Mouse (Mus musculus): ENCODE measurements around the gene Olfr1054. TPM values are rescaled to one million over a fixed set of nuclear protein-coding genes. Genes with fewer than 3 reads are reported as not detected.

Olfr1054 gene
- not detected for polyA plus RNA-seq (2017; shearing (Covaris generic))

GRCm38 (mm10) chr2:86335333-86335732 lies at the start of gene Olfr1054:
Gene Olfr1054, minus strand, starts transcription at chr2:86335433.

GRCm38 (mm10) chr2:86378293-86378692 lies 43.1 kb upstream of the Olfr1054 start, which contains the start of gene Olfr1057:
Gene Olfr1057, minus strand, starts transcription at chr2:86378393.

DNA sequence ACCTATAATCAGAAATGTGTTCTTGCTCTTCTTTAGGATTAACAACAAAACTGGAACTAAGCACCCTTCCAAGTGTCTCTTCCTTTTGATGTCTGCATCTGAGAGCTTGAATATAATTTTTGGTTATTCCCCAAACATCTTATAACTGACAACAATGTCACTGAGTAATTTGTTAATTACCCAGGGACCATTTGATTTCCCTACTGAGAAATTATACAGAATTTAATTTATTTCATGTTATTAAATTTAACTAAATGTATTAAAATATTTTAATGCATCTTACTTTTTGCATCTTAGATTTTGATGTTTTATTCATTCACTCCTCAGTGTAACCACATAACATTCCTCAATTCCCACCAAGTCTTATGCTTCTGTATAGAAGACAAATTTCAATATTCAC lies 27.1 kb upstream of the Olfr1054 start, which contains the start of gene Olfr1056:
Olfr1056 (minus strand) TSS at position 101 of the 400 bp plus-strand sequence.

GRCm38 (mm10) chr2:86350184-86350583 lies 15.0 kb upstream of the Olfr1054 start, which contains the start of gene Olfr1055:
Gene Olfr1055, minus strand, starts transcription at chr2:86350284.

DNA sequence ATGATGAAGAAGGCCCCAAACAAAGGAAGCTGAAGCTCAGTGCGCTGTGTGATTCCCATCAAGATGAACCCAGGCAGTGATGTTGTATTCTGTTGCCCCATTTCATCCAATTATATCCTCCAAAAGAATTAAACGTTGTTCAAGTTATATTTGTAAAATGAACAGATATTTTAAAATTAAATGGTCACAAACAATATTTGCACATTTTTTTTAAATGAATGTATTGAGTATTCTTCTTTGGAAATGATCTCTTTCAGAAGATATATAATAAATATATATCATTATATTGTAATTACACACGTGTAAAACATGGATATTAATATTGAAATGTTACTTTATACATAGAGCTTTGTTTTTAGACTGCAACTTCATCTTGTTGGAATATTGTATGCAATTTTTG lies 20.0 kb downstream of the Olfr1054 start, which contains the start of gene Olfr1053:
Olfr1053 (minus strand) TSS at position 101 of the 400 bp plus-strand sequence.

DNA sequence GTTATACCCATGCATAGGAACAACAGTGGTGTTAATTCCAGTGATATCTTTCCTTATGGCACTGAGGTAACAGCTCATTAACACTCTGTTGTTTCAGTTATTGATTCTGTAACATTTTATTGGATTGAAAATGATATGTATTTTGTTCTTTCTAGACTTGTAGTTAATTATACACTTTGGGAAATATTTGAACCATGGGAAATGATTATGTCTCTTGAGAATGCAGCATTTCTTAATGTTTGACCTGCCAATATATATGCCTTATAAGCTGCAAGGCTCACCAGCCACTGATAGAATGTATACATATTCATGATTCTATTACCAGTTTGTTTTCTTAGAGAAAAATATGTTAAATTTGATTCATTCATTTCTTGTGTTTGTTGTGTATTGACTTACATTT lies 43.1 kb downstream of the Olfr1054 start, which contains the start of gene Olfr1052:
Olfr1052 (plus strand) TSS at position 301 of the 400 bp plus-strand sequence.

Other genes starting within 250 kb of the Olfr1054 start
- gene Olfr1037, start 248.0 kb downstream of the Olfr1054 start, polyA plus RNA-seq (2017; shearing (Covaris generic)), result not detected
- not detected for gene Olfr1039, start 199.5 kb downstream of the Olfr1054 start, polyA plus RNA-seq (2017; shearing (Covaris generic))
- not detected for gene Olfr1040, start 188.7 kb downstream of the Olfr1054 start, polyA plus RNA-seq (2017; shearing (Covaris generic))
- not detected for gene Olfr1042, start 173.6 kb downstream of the Olfr1054 start, polyA plus RNA-seq (2017; shearing (Covaris generic))
- gene Olfr1043, start 167.9 kb downstream of the Olfr1054 start, polyA plus RNA-seq (2017; shearing (Covaris generic)), result not detected
- not detected for gene Olfr1044, start 157.6 kb downstream of the Olfr1054 start, polyA plus RNA-seq (2017; shearing (Covaris generic))
- gene Olfr52, start 149.8 kb downstream of the Olfr1054 start, polyA plus RNA-seq (2017; shearing (Covaris generic)), result not detected
- gene Olfr1045, start 132.4 kb downstream of the Olfr1054 start, polyA plus RNA-seq (2017; shearing (Covaris generic)), result not detected
- gene Olfr1046, start 116.1 kb downstream of the Olfr1054 start, polyA plus RNA-seq (2017; shearing (Covaris generic)), result not detected
- not detected for gene Olfr1047, start 104.0 kb downstream of the Olfr1054 start, polyA plus RNA-seq (2017; shearing (Covaris generic))
- gene Olfr1048, start 95.1 kb downstream of the Olfr1054 start, polyA plus RNA-seq (2017; shearing (Covaris generic)), result not detected
- gene Olfr1049, start 77.1 kb downstream of the Olfr1054 start, polyA plus RNA-seq (2017; shearing (Covaris generic)), result not detected
- not detected for gene Olfr1051, start 56.3 kb downstream of the Olfr1054 start, polyA plus RNA-seq (2017; shearing (Covaris generic))
- gene Olfr1052, start 43.0 kb downstream of the Olfr1054 start, polyA plus RNA-seq (2017; shearing (Covaris generic)), result not detected
- not detected for gene Olfr1053, start 20.1 kb downstream of the Olfr1054 start, polyA plus RNA-seq (2017; shearing (Covaris generic))
- gene Olfr1055, start 14.9 kb upstream of the Olfr1054 start, polyA plus RNA-seq (2017; shearing (Covaris generic)), result not detected
- gene Olfr1056, start 27.0 kb upstream of the Olfr1054 start, polyA plus RNA-seq (2017; shearing (Covaris generic)), result not detected
- not detected for gene Olfr1057, start 43.0 kb upstream of the Olfr1054 start, polyA plus RNA-seq (2017; shearing (Covaris generic))
- not detected for gene Olfr1058, start 53.1 kb upstream of the Olfr1054 start, polyA plus RNA-seq (2017; shearing (Covaris generic))
- not detected for gene Olfr1061, start 78.6 kb upstream of the Olfr1054 start, polyA plus RNA-seq (2017; shearing (Covaris generic))
- gene Olfr1062, start 91.3 kb upstream of the Olfr1054 start, polyA plus RNA-seq (2017; shearing (Covaris generic)), result not detected
- not detected for gene Olfr1065, start 115.2 kb upstream of the Olfr1054 start, polyA plus RNA-seq (2017; shearing (Covaris generic))
- not detected for gene Olfr1066, start 120.8 kb upstream of the Olfr1054 start, polyA plus RNA-seq (2017; shearing (Covaris generic))
- gene Olfr228, start 152.0 kb upstream of the Olfr1054 start, polyA plus RNA-seq (2017; shearing (Covaris generic)), result not detected
- gene Olfr1076, start 173.0 kb upstream of the Olfr1054 start, polyA plus RNA-seq (2017; shearing (Covaris generic)), result not detected
- not detected for gene Olfr1079, start 207.0 kb upstream of the Olfr1054 start, polyA plus RNA-seq (2017; shearing (Covaris generic))
- gene Olfr1080, start 222.8 kb upstream of the Olfr1054 start, polyA plus RNA-seq (2017; shearing (Covaris generic)), result not detected